Mouse (Mus musculus): Measurements from ENCODE around the gene Atp8b2.

GRCm38 (mm10) chr3:89948655-89949054 lies 14.7 kb downstream of the Atp8b2 start:
- TF ChIP-seq POLR2A (IDR thresholded peaks at IDR 0.05; ENCODE audit: borderline replicate concordance, control insufficient read depth, low read depth, low read length) (no peak), CTCF (IDR thresholded peaks at IDR 0.05; ENCODE audit: control insufficient read depth, insufficient read depth, low read length) (no peak)
